Mouse (Mus musculus) kidney, adult 2 months (tissue): Measurements from ENCODE around the gene Slc23a2.

Experiments used
- CTCF ChIP-seq: fragments of 200-500 bp; conservative IDR thresholded peaks from 2 replicates; pipeline ENCODE4 v1.5.1; 2011; ENCODE audit warnings: low read depth, mild to moderate bottlenecking, control low read depth, low read length, moderate library complexity, mixed read lengths; ENCODE audit not compliant: insufficient read depth, insufficient read length
- POLR2A ChIP-seq: fragments of 200-500 bp; IDR thresholded peaks from one replicate; pipeline ENCODE4 v1.6.1; 2011; ENCODE audit warnings: low read depth, low read length, control low read depth

DNA sequence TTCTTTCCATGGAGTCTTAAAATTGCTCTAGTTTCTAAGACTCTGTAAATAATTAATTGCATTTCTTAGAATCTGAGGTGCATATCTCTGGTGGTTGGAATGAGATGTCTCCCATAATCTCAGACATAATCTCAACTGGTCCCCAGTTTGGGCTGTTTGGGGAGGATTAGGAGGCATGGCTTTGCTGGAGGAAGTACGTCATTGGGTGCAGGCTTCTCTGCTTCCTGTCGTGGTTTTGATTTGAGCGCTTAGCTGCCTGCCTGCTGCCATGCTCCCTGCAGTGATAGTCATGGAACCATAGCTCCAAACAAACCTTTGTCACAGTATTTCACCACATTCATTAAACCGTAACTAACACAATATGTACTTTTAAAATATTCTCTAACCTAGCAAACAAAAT, 53.2 kb downstream of the Slc23a2 start:
- TF ChIP-seq CTCF, result no peak
- no peak for TF ChIP-seq POLR2A
